Mouse (Mus musculus) liver, embryonic 18 days (tissue): ENCODE measurements around the gene Spred1. TPM values are rescaled to one million over a fixed set of nuclear protein-coding genes. Genes with fewer than 3 reads are reported as not detected.

ENCODE experiments used
- polyA plus RNA-seq: library from polyadenylated mRNA; depleted of rRNA; stranded (reverse); fragments of >200 nt; gene quantifications from 2 replicates; pipeline ENCODE4 v1.2.3, GENCODE M21; 2012; rRNA removed

Spred1 gene
- 2.6 and 2.9 TPM in 2 replicates for polyA plus RNA-seq

DNA sequence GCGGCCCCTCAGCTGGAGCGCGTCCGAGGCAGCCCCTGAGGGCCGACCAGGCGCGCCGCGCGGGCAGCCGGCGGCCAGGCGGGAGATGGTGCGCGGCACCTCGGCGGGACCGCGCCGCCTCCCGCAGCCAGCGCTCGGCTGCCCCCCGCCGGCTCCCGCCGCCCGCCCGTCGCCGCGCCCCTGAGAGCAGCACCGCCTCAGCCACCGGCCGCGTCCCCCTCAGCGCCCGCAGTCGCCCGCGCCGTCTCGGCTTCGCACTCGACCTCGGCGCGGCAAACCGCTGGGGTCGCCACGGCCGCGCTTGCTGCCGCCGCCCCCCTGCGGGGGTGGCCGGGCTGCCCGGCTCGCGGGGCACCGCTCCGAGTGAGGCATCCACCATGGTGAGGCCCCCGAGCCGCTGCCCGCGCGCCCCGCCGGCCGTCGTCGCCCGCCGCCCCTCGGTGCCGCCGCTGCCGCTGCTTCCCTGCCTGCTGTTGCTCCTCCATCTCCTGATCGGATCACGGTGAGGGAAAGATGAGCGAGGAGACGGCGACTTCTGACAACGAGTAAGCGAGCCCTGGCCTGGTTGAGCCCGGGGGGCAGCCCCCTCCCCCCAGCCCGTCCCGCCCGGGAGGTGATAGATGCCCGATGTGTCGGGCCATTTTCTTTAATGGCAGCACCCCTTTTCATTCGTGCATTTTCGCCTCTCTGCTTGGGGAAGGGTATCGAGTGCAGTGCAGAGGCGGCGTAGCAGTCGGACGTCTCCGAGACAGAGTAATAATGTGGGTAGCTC, at the start of gene Spred1:
Gene Spred1, plus strand, starts transcription at position 163 of the 772 bp plus-strand sequence.

Other genes starting within 250 kb of the Spred1 start
- not detected in 2 replicates for gene Tmco5, start 242.7 kb upstream of the Spred1 start, polyA plus RNA-seq
- 6.8 and 7.2 TPM in 2 replicates for gene Fam98b, start 128.4 kb downstream of the Spred1 start, polyA plus RNA-seq
- 0.74 and 0.84 TPM in 2 replicates for gene Rasgrp1, start 221.6 kb downstream of the Spred1 start, polyA plus RNA-seq